Comparison of ENCODE assay signal across 20 mouse cellular contexts in the genomic region with DNA sequence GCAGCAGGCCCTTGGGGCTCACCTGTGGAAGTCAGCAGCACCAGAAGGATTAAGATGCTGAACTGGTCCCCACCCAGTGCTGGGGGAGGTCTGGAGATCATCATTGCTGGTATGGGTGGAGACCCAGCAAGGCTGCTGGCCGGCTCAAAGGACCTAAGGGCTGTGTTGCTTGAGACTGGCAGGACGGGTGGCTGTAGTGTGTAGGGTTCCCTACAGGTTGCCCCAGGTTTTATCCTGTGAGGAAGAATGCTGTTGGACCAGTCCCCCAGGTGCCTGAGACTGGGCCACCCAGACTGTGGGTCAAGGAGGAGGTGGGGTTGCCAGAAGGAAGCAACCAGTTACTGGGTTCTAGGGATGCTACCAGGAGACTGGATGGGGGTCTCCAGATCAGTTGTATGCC. TPM values are rescaled to one million over a fixed set of nuclear protein-coding genes. Genes with fewer than 3 reads are reported as not detected.
DNase-seq lines count a peak whose midpoint lies in the region; ATAC-seq and TF ChIP-seq lines count a peak whose summit lies in the region.
"Had no signal": no experiment of that assay in that cellular context is flagged by ENCODE, and none has a peak within 500 bp of the region (broad histone marks: within the 10 kb centered on the region; RNA-seq: fewer than 3 reads in every experiment).

A gene (minus strand): TSS at position 200 of the 400 bp plus-strand sequence.

- no peaks in the 10 kb centered on the region for H3K36me3 ChIP-seq in lung, embryonic 14.5 days (ENCODE audit: insufficient read depth)
- H3K36me3 ChIP-seq in embryonic facial prominence, embryonic 11.5 days (replicated peaks; ENCODE audit: control insufficient read depth, insufficient read depth, low read depth, low read length), result no peaks in the 10 kb centered on the region
- no peaks in the 10 kb centered on the region for H3K36me3 ChIP-seq in liver, embryonic 12.5 days
- H3K36me3 ChIP-seq: hindbrain, embryonic 13.5 days; intestine, embryonic 15.5 days; midbrain, embryonic 15.5 days; neural tube, embryonic 12.5 days had no signal

- no peak for TF ChIP-seq CTCF in lung, embryonic 14.5 days (IDR thresholded peaks at IDR 0.05; ENCODE audit: low read depth)

- H3K9me3 ChIP-seq in lung, embryonic 14.5 days (ENCODE audit: low read depth, low read length), result no peaks in the 10 kb centered on the region
- no peaks in the 10 kb centered on the region for H3K9me3 ChIP-seq in embryonic facial prominence, embryonic 11.5 days (replicated peaks; ENCODE audit: control insufficient read depth, low read length)
- no peaks in the 10 kb centered on the region for H3K9me3 ChIP-seq in liver, embryonic 12.5 days (replicated peaks)
- H3K9me3 ChIP-seq: hindbrain, embryonic 13.5 days; intestine, embryonic 15.5 days; midbrain, embryonic 15.5 days; neural tube, embryonic 12.5 days had no signal

- H3K4me2 ChIP-seq in lung, embryonic 14.5 days, result peak within 1 kb of the TSS; percentile 37
- H3K4me2 ChIP-seq in embryonic facial prominence, embryonic 11.5 days (ENCODE audit: low read depth, low read length), result no peak within 1 kb of the TSS
- H3K4me2 ChIP-seq in liver, embryonic 12.5 days, result no peak within 1 kb of the TSS
- H3K4me2 ChIP-seq: hindbrain, embryonic 13.5 days; intestine, embryonic 15.5 days; midbrain, embryonic 15.5 days; neural tube, embryonic 12.5 days had no signal

- DNase-seq in lung, embryonic 14.5 days, result peak; percentile 51
- no peak for DNase-seq in lung, postnatal 10 days
- peak; percentile 45 for DNase-seq in embryonic facial prominence, embryonic 11.5 days (ENCODE audit: low spot score)
- DNase-seq in forelimb bud, embryonic 11.5 days (ENCODE audit: low read depth, low spot score), result peak; percentile 23
- DNase-seq in urinary bladder, postnatal 10 days (ENCODE audit: low spot score), result peak; percentile 24
- no peak for DNase-seq in c-Kit-positive CD71-positive TER-119-positive erythroid progenitor cells, embryonic 14.5 days (ENCODE audit: low spot score)
- DNase-seq: adrenal gland, postnatal 10 days; cerebellum, adult 8-10 months; heart, adult 18-20 months; liver; right cerebral cortex, postnatal 4 days; thymus, postnatal 14 days had no signal

- H3K4me1 ChIP-seq in lung, embryonic 14.5 days (ENCODE audit: insufficient read depth), result peaks cover 8% of the 10 kb centered on the region; the same call in 1 of the 2 replicates
- no peaks in the 10 kb centered on the region for H3K4me1 ChIP-seq in embryonic facial prominence, embryonic 11.5 days (ENCODE audit: control insufficient read depth, insufficient read depth, low read length)
- H3K4me1 ChIP-seq in liver, embryonic 12.5 days, result peaks cover 10% of the 10 kb centered on the region

- H3K9ac ChIP-seq in lung, embryonic 14.5 days, result no peak within 1 kb of the TSS
- no peak within 1 kb of the TSS for H3K9ac ChIP-seq in embryonic facial prominence, embryonic 11.5 days (replicated peaks; ENCODE audit: low read length)
- no peak within 1 kb of the TSS for H3K9ac ChIP-seq in liver, embryonic 12.5 days
- H3K9ac ChIP-seq: hindbrain, embryonic 13.5 days; intestine, embryonic 15.5 days; midbrain, embryonic 15.5 days; neural tube, embryonic 12.5 days had no signal

- 45% methylated on average over 2 of the region's 2 CpGs for WGBS in lung, embryonic 14.5 days
- 57% methylated on average over 2 of the region's 2 CpGs for WGBS in embryonic facial prominence, embryonic 11.5 days
- 42% methylated on average over 2 of the region's 2 CpGs for WGBS in liver, embryonic 12.5 days (ENCODE audit: insufficient replicate concordance)

- peak within 1 kb of the TSS; percentile 9; the same call in 1 of the 2 replicates for H3K4me3 ChIP-seq in lung, embryonic 14.5 days (ENCODE audit: low read depth, low read length)
- no peak within 1 kb of the TSS for H3K4me3 ChIP-seq in embryonic facial prominence, embryonic 11.5 days (ENCODE audit: low read depth, low read length)
- H3K4me3 ChIP-seq in liver, embryonic 12.5 days, result no peak within 1 kb of the TSS
- H3K4me3 ChIP-seq: hindbrain, embryonic 13.5 days; intestine, embryonic 15.5 days; midbrain, embryonic 15.5 days; neural tube, embryonic 12.5 days had no signal

- peak; percentile 68; the same call in 1 of the 2 replicates for ATAC-seq in lung, embryonic 14.5 days (ENCODE audit: insufficient read depth)
- 0 out of 2 replicates have a peak, but pooled peaks have one; percentile 26 for ATAC-seq in embryonic facial prominence, embryonic 11.5 days (replicated peaks; ENCODE audit: insufficient number of reproducible peaks, low FRiP score, low TSS enrichment, low read depth)
- ATAC-seq in liver, embryonic 12.5 days, result no peak
- ATAC-seq: intestine, embryonic 15.5 days; midbrain, embryonic 15.5 days had no signal

- H3K27ac ChIP-seq in lung, embryonic 14.5 days (ENCODE audit: low read depth), result peak within 1 kb of the TSS; percentile 42; the same call in 1 of the 2 replicates
- H3K27ac ChIP-seq in embryonic facial prominence, embryonic 11.5 days (replicated peaks; ENCODE audit: low read depth, low read length), result no peak within 1 kb of the TSS
- H3K27ac ChIP-seq in liver, embryonic 12.5 days, result no peak within 1 kb of the TSS
- H3K27ac ChIP-seq: hindbrain, embryonic 13.5 days; intestine, embryonic 15.5 days; kidney, postnatal 0 days; midbrain, embryonic 15.5 days; neural tube, embryonic 12.5 days had no signal

- H3K27me3 ChIP-seq in lung, embryonic 14.5 days (ENCODE audit: insufficient read depth, low read length), result no peaks in the 10 kb centered on the region
- H3K27me3 ChIP-seq in embryonic facial prominence, embryonic 11.5 days (ENCODE audit: control insufficient read depth, insufficient read depth, low read length), result no peaks in the 10 kb centered on the region
- H3K27me3 ChIP-seq in liver, embryonic 12.5 days (replicated peaks), result peaks cover 37% of the 10 kb centered on the region
- H3K27me3 ChIP-seq: intestine, embryonic 15.5 days; midbrain, embryonic 15.5 days; neural tube, embryonic 12.5 days had no signal

RNA-seq across cellular contexts. Expression of the gene that starts here (rescaled TPM):
- 2.1 TPM in 2 replicates for polyA plus RNA-seq in lung, embryonic 14.5 days (2014; fragmentation: Nextera tagmentation; extraction: Ambion mirVana)
- 0.94 and 1.7 TPM in 2 replicates for polyA plus RNA-seq in embryonic facial prominence, embryonic 11.5 days (2014; fragmentation: Nextera tagmentation; extraction: Ambion mirVana)
- not detected in 2 replicates for polyA plus RNA-seq in liver, embryonic 12.5 days (2016; fragmentation: Nextera tagmentation; extraction: Ambion mirVana)
- polyA plus RNA-seq: forebrain, embryonic 11.5 days; heart, embryonic 16.5 days; hindbrain, embryonic 13.5 days; intestine, embryonic 15.5 days; midbrain, embryonic 15.5 days had no signal

Comparison
In these comparisons a context has a peak if more than half of its experiments do, and no peak if none do; other contexts are left out.
1. DNase-seq: peak in lung, embryonic 14.5 days (single experiment), embryonic facial prominence, embryonic 11.5 days (single experiment), forelimb bud, embryonic 11.5 days (single experiment) and urinary bladder, postnatal 10 days (single experiment); none in lung, postnatal 10 days (single experiment) and c-Kit-positive CD71-positive TER-119-positive erythroid progenitor cells, embryonic 14.5 days (single experiment).